Mouse (Mus musculus) kidney, adult 2 months (tissue): ENCODE measurements around the gene Epo. TPM values are rescaled to one million over a fixed set of nuclear protein-coding genes. Genes with fewer than 3 reads are reported as not detected.
A peak's percentile ranks its signal among the peaks of the same experiment; 100 is the strongest.

Experiments
- DNase-seq: peaks from one replicate; pipeline ENCODE4 v3.0.0; 2021
- H3K27ac ChIP-seq: fragments of 200-500 bp; 2 replicates; pipeline ENCODE4 v1.5.1; 2012; ENCODE audit warnings: low read depth, low read length, control low read depth, inconsistent platforms; ENCODE audit not compliant: insufficient read depth
- H3K27me3 ChIP-seq: fragments of 200-500 bp; replicated peaks from 2 replicates; pipeline ENCODE4 v1.6.1; 2012; ENCODE audit warnings: mild to moderate bottlenecking, moderate library complexity, low read length, inconsistent platforms; ENCODE audit not compliant: control insufficient read depth, insufficient read depth
- H3K36me3 ChIP-seq: fragments of 200-500 bp; 2 replicates; pipeline ENCODE4 v1.6.1; 2012; ENCODE audit warnings: mild to moderate bottlenecking, moderate library complexity, low read length, inconsistent platforms; ENCODE audit not compliant: control insufficient read depth, insufficient read depth
- H3K4me1 ChIP-seq: fragments of 200-500 bp; 2 replicates; pipeline ENCODE4 v1.6.1; 2011; ENCODE audit warnings: low read length; ENCODE audit not compliant: control insufficient read depth, insufficient read depth
- H3K4me3 ChIP-seq: fragments of 200-500 bp; 2 replicates; pipeline ENCODE4 v1.5.1; 2011; ENCODE audit warnings: mild to moderate bottlenecking, low read depth, low read length, control low read depth; ENCODE audit not compliant: insufficient read depth
- CTCF ChIP-seq: fragments of 200-500 bp; conservative IDR thresholded peaks from 2 replicates; pipeline ENCODE4 v1.5.1; 2011; ENCODE audit warnings: low read depth, mild to moderate bottlenecking, control low read depth, low read length, moderate library complexity, mixed read lengths; ENCODE audit not compliant: insufficient read depth, insufficient read length
- POLR2A ChIP-seq: fragments of 200-500 bp; IDR thresholded peaks from one replicate; pipeline ENCODE4 v1.6.1; 2011; ENCODE audit warnings: low read depth, low read length, control low read depth
- WGBS: fragments of 180-500 bp; shearing (Covaris S2); methylation state at CpG from one replicate; pipeline ENCODE4 v1.1.7; 2018; 5-methylcytosine and 5-hydroxymethylcytosine counted together
- polyA plus RNA-seq: library from polyadenylated mRNA; depleted of rRNA; stranded (reverse); fragments of >200 nt; gene quantifications from 2 replicates; pipeline ENCODE4 v1.2.3, GENCODE M21; 2012

The Epo gene
- polyA plus RNA-seq, 1 experiment, result not detected

- TF ChIP-seq CTCF, result peak; percentile 61
- TF ChIP-seq POLR2A, result no peak
- Histone ChIP-seq H3K27me3 (no peaks in the 10 kb centered on the region), H3K36me3 (peaks cover 2% of the 10 kb centered on the region; the same call in 1 of the 2 replicates), H3K27ac (no peak within 1 kb of the TSS), H3K4me3 (no peak within 1 kb of the TSS), H3K4me1 (0 out of 2 replicates have a peak, but pooled peaks cover 8% of the 10 kb centered on the region)
- 68% methylated on average over 5 of the region's 5 CpGs for WGBS
- no peak for DNase-seq
Measured at GRCm38 (mm10) chr5:137518436-137518835, 14.6 kb downstream of the Epo start, which contains the start of gene Gigyf1. Gene Gigyf1 (plus strand): TSS chr5:137518548.

GRCm38 (mm10) chr5:137514811-137515210 lies 18.2 kb downstream of the Epo start:
- Histone ChIP-seq H3K27ac (no peak overlapping the region), H3K4me3 (no peak overlapping the region), H3K27me3 (no peaks in the 10 kb centered on the region), H3K36me3 (no peaks in the 10 kb centered on the region; the same call in 1 of the 2 replicates), H3K4me1 (peaks cover 20% of the 10 kb centered on the region; the same call in 1 of the 2 replicates)
- WGBS, result 63% methylated on average over 3 of the region's 3 CpGs
- DNase-seq, result no peak
- no peak for TF ChIP-seq CTCF
- no peak for TF ChIP-seq POLR2A

- Histone ChIP-seq H3K4me1 (peaks cover 23% of the 10 kb centered on the region; the same call in 1 of the 2 replicates), H3K27ac (no peak overlapping the region), H3K36me3 (no peaks in the 10 kb centered on the region), H3K27me3 (no peaks in the 10 kb centered on the region), H3K4me3 (no peak overlapping the region)
- TF ChIP-seq POLR2A (no peak), CTCF (no peak)
- 68% methylated on average over 12 of the region's 12 CpGs for WGBS
- DNase-seq, result no peak
Measured at GRCm38 (mm10) chr5:137513951-137514721, 18.9 kb downstream of the Epo start.

GRCm38 (mm10) chr5:137512847-137513794 lies 19.9 kb downstream of the Epo start:
- no peak overlapping the region for H3K27ac ChIP-seq
- DNase-seq, result no peak
- H3K4me1 ChIP-seq, result peaks cover 23% of the 10 kb centered on the region; the same call in 1 of the 2 replicates
- no peak overlapping the region for H3K4me3 ChIP-seq
- TF ChIP-seq CTCF, result peak; percentile 61
- TF ChIP-seq POLR2A, result no peak
- H3K27me3 ChIP-seq, result no peaks in the 10 kb centered on the region
- WGBS, result 75% methylated on average over 11 of the region's 11 CpGs
- H3K36me3 ChIP-seq, result no peaks in the 10 kb centered on the region

GRCm38 (mm10) chr5:137511706-137512105 lies 21.3 kb downstream of the Epo start:
- TF ChIP-seq POLR2A (no peak), CTCF (no peak)
- WGBS, result 49% methylated on average over 3 of the region's 3 CpGs
- Histone ChIP-seq H3K4me1 (peaks cover 23% of the 10 kb centered on the region; the same call in 1 of the 2 replicates), H3K4me3 (no peak overlapping the region), H3K27me3 (no peaks in the 10 kb centered on the region), H3K36me3 (no peaks in the 10 kb centered on the region), H3K27ac (no peak overlapping the region)
- no peak for DNase-seq

GRCm38 (mm10) chr5:137510573-137511390 lies 22.3 kb downstream of the Epo start:
- H3K27ac ChIP-seq, result no peak overlapping the region
- no peaks in the 10 kb centered on the region for H3K27me3 ChIP-seq
- no peak for TF ChIP-seq CTCF
- TF ChIP-seq POLR2A, result no peak
- H3K36me3 ChIP-seq, result no peaks in the 10 kb centered on the region
- H3K4me3 ChIP-seq, result peak overlapping the region; percentile 94
- no peak for DNase-seq
- H3K4me1 ChIP-seq, result peaks cover 23% of the 10 kb centered on the region; the same call in 1 of the 2 replicates
- 1% methylated on average over 63 of the region's 83 CpGs for WGBS
